Mouse (Mus musculus) spleen, adult 2 months (tissue): Measurements from ENCODE around the gene AC140267.1.

Source experiments
- CTCF ChIP-seq: fragments of 200-500 bp; IDR thresholded peaks from 2 replicates; pipeline ENCODE4 v1.5.1; 2011; ENCODE audit warnings: mild to moderate bottlenecking, inconsistent platforms; ENCODE audit not compliant: insufficient read depth, insufficient read length, insufficient replicate concordance; ENCODE audit errors: extremely low read depth
- POLR2A ChIP-seq: fragments of 200-500 bp; IDR thresholded peaks from 2 replicates; pipeline ENCODE4 v1.6.1; 2011; ENCODE audit warnings: low read depth, low read length, inconsistent platforms

GRCm38 (mm10) chr15:80250586-80250985, 15.0 kb downstream of the AC140267.1 start:
- TF ChIP-seq CTCF: no peak
- TF ChIP-seq POLR2A: no peak
